Mouse (Mus musculus): ENCODE results near the gene Slc8a1. TPM values are rescaled to one million over a fixed set of nuclear protein-coding genes. Genes with fewer than 3 reads are reported as not detected.

The Slc8a1 gene
- polyA plus RNA-seq, 1 experiment from 2014 or later, result 21.0 TPM

DNA sequence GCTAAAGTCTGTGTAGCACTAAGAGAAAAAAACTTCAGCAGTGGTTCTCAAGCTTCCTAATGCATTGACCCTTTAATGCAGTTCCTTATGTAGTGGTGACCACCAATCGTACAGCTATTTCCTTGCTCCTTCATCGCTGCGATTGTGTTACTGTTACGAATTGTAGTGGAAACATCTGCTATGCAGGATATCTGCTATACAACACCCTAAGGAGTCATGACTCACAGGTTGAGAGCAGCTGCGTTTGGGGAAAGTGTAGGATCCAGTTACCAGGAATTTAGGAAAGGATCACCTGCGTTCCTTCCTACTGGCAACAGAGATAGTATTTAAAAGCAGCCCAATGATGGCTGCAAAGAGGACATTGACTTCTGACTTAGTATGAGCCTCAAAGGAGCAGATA lies 213.4 kb downstream of the Slc8a1 start:
- Histone ChIP-seq H3K36me3 (ENCODE audit: control insufficient read depth, insufficient read depth, low read length) (no peaks in the 10 kb centered on the region), H3K9me3 (ENCODE audit: control insufficient read depth, low read length) (no peaks in the 10 kb centered on the region), H3K27ac (ENCODE audit: low read depth, low read length) (no peak overlapping the region), H3K4me1 (ENCODE audit: control insufficient read depth, insufficient read depth, low read length) (0 out of 2 replicates have a peak, but pooled peaks cover 6% of the 10 kb centered on the region), H3K27me3 (ENCODE audit: control insufficient read depth, insufficient read depth, low read length) (no peaks in the 10 kb centered on the region), H3K9ac (ENCODE audit: low read depth, low read length) (no peak overlapping the region), H3K4me2 (replicated peaks; ENCODE audit: low read depth, low read length) (no peak overlapping the region), H3K4me3 (ENCODE audit: low read length) (no peak overlapping the region)
- ATAC-seq (ENCODE audit: low FRiP score, low TSS enrichment), result no peak
- WGBS, result 64% methylated on average over 6 of the region's 6 CpGs

DNA sequence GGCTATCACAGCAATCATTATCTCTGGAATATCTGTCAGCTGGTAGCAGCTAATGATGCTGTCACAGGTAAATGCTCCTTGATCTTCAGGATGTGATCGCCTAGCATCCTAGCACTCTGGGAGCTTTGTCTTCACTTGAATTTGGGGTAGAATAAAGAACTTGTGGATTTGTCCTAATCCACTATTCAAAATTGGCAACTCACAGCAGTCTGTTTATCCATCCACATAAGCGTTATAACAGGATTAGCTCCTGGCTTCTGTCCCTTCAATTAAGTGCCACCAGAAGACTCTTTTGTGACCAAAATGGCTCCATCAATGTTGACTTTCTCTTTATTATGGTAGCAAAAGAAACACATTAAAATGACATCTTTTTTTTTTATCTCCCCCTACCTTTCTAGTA lies 214.2 kb downstream of the Slc8a1 start:
- no peak for ATAC-seq (ENCODE audit: low FRiP score, low TSS enrichment)
- Histone ChIP-seq H3K9ac (ENCODE audit: low read depth, low read length) (no peak overlapping the region), H3K4me2 (replicated peaks; ENCODE audit: low read depth, low read length) (no peak overlapping the region), H3K36me3 (ENCODE audit: control insufficient read depth, insufficient read depth, low read length) (no peaks in the 10 kb centered on the region), H3K27me3 (ENCODE audit: control insufficient read depth, insufficient read depth, low read length) (no peaks in the 10 kb centered on the region), H3K27ac (ENCODE audit: low read depth, low read length) (no peak overlapping the region), H3K4me3 (ENCODE audit: low read length) (no peak overlapping the region), H3K4me1 (ENCODE audit: control insufficient read depth, insufficient read depth, low read length) (0 out of 2 replicates have a peak, but pooled peaks cover 2% of the 10 kb centered on the region), H3K9me3 (ENCODE audit: control insufficient read depth, low read length) (no peaks in the 10 kb centered on the region)
- WGBS, result 93% methylated on average over 2 of the region's 2 CpGs

DNA sequence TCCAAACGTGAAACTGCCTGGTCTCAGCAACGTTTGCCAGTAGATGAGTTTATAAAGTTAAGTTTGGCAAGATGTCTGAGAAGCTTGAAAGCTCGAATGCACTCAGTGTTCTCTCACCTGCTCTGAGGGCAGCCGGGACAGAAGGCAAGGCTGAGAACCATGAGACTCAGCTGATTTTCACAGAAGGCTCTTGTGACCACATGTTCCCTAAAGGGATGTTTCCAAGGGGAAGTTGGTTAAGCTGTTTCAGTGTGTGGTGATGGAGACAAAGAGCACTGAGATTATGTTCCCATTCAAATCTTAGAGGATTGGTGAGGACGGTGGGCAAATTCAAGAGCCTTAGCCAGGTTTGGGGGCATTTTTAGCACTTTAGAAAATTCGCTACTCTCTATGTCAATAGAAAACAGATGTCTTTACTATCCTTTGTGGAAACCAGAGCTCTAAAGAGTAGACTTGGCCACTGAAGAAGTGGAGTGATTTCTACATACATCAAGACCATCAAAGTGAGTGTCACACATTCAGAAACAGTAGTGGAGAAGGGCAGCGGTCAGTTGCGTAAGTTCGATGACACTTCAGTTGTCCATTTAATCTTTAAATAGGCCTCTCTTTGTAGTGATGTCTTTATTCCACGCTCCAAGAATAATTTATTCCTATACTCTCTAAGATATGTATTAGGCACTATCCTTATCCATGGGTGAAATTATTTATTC lies 219.7 kb downstream of the Slc8a1 start:
- Histone ChIP-seq H3K9me3 (ENCODE audit: control insufficient read depth, low read length) (no peaks in the 10 kb centered on the region), H3K27me3 (ENCODE audit: control insufficient read depth, insufficient read depth, low read length) (no peaks in the 10 kb centered on the region), H3K36me3 (ENCODE audit: control insufficient read depth, insufficient read depth, low read length) (no peaks in the 10 kb centered on the region), H3K27ac (ENCODE audit: low read depth, low read length) (no peak overlapping the region), H3K4me1 (ENCODE audit: control insufficient read depth, insufficient read depth, low read length) (peaks cover 11% of the 10 kb centered on the region), H3K4me3 (ENCODE audit: low read length) (no peak overlapping the region), H3K9ac (ENCODE audit: low read depth, low read length) (no peak overlapping the region), H3K4me2 (replicated peaks; ENCODE audit: low read depth, low read length) (no peak overlapping the region)
- no peak for ATAC-seq (ENCODE audit: low FRiP score, low TSS enrichment)
- WGBS, result 89% methylated on average over 10 of the region's 10 CpGs

DNA sequence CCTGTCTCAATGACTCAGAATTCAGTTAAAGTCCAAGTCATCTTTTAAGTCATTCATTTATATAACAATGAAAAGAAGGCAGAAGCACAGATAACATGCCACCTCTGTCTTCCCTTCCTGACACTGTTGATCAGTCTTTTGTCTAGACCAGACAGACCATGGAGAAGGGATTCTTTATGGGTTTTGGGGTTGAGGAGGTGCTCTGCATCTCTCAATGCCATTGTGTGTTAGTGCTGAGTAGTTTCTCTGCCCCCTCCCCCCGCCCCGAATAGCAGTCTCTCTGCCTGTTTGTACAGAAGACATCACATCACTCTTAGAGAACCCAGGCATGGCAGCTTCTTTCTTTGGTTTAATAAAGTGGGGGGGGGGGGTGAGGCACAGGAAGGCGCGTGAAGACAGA lies 222.0 kb downstream of the Slc8a1 start:
- H3K27ac ChIP-seq (ENCODE audit: low read depth, low read length), result no peak overlapping the region
- H3K4me2 ChIP-seq (replicated peaks; ENCODE audit: low read depth, low read length), result no peak overlapping the region
- H3K9ac ChIP-seq (ENCODE audit: low read depth, low read length), result no peak overlapping the region
- H3K4me3 ChIP-seq (ENCODE audit: low read length), result no peak overlapping the region
- H3K9me3 ChIP-seq (ENCODE audit: control insufficient read depth, low read length), result no peaks in the 10 kb centered on the region
- no peaks in the 10 kb centered on the region for H3K27me3 ChIP-seq (ENCODE audit: control insufficient read depth, insufficient read depth, low read length)
- H3K36me3 ChIP-seq (ENCODE audit: control insufficient read depth, insufficient read depth, low read length), result no peaks in the 10 kb centered on the region
- H3K4me1 ChIP-seq (ENCODE audit: control insufficient read depth, insufficient read depth, low read length), result peaks cover 12% of the 10 kb centered on the region
- no peak for ATAC-seq (ENCODE audit: low FRiP score, low TSS enrichment)
- 91% methylated on average over 4 of the region's 4 CpGs for WGBS

DNA sequence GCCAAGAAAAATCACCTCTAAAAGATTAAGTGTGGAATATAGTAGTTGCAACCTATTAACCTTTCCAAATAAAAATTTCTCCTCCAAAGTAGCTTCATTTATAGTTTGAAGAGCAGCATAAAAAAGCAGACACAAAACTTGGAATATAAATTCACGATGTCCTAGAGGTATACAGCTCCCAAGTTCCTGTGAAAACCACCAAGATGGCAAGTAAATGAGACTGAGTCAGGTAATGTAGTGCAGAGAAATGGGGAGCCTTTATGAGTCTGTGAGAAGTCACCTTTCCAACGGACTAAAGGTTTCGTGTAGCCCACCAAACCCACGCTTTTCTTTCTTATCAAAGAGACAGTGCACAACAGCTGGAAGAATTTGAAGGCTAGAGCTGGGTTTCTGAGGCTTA lies 224.2 kb downstream of the Slc8a1 start:
- no peak overlapping the region for H3K4me2 ChIP-seq (replicated peaks; ENCODE audit: low read depth, low read length)
- H3K36me3 ChIP-seq (ENCODE audit: control insufficient read depth, insufficient read depth, low read length), result no peaks in the 10 kb centered on the region
- H3K27ac ChIP-seq (ENCODE audit: low read depth, low read length), result no peak overlapping the region
- no peaks in the 10 kb centered on the region for H3K9me3 ChIP-seq (ENCODE audit: control insufficient read depth, low read length)
- WGBS, result 68% methylated on average over 4 of the region's 4 CpGs
- no peak for ATAC-seq (ENCODE audit: low FRiP score, low TSS enrichment)
- H3K4me3 ChIP-seq (ENCODE audit: low read length), result no peak overlapping the region
- peaks cover 12% of the 10 kb centered on the region for H3K4me1 ChIP-seq (ENCODE audit: control insufficient read depth, insufficient read depth, low read length)
- H3K9ac ChIP-seq (ENCODE audit: low read depth, low read length), result no peak overlapping the region
- H3K27me3 ChIP-seq (ENCODE audit: control insufficient read depth, insufficient read depth, low read length), result no peaks in the 10 kb centered on the region

DNA sequence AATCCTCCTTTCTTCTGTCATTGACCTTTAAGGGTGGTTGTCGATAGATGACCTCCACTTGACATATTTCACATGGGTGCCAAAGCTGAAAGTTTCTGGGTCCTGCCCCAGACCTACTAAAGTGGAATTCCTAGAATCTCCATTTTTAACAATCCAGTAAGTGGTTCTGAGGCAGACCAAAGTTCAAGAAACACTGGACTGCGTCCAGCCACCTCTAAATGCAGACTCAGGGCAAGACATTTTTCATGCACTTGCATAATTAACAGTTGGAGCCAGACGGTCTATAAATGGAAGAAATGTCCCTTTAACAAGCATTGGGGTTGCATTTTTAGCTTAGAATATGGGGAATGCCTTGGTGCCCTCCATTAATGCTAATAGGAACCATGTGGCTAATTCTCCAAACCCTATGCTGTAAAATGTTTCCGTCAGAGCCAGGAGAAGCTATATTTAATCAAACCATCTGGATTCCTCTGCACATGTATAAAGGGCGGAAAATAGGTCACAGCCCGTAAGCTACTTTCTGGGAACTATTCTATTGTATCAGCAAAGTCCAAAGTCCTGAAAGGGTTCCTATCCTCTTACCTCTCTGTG lies 224.7 kb downstream of the Slc8a1 start:
- WGBS, result 65% methylated on average over 6 of the region's 6 CpGs

DNA sequence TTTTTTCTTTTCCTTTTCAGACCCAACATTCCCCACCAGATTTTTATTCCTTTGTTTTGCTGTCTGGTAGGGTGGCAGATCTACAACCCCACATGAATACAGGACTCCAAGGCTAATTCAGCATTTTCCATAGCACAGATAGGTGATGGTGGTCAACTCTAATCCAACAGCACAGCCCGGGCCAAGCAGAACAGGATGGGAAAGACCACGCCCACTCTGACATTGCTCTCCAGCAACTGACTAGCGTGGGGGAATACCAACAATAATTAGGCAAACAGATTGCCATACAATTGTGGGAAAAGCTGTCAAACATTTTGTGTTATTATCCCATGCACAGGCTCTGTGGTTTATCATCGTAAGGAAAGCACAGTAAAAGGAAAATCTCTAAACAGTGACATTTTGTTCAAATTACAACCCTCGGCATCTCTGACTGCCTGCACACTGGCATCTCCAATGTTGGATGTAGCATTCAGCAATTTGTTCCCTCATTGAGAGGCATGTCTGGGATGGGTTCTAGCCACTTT lies 233.0 kb downstream of the Slc8a1 start:
- WGBS, result 90% methylated on average over 5 of the region's 5 CpGs
- Histone ChIP-seq H3K27ac (ENCODE audit: low read depth, low read length) (no peak overlapping the region), H3K9me3 (ENCODE audit: control insufficient read depth, low read length) (no peaks in the 10 kb centered on the region), H3K4me3 (ENCODE audit: low read length) (no peak overlapping the region), H3K4me2 (replicated peaks; ENCODE audit: low read depth, low read length) (no peak overlapping the region), H3K9ac (ENCODE audit: low read depth, low read length) (no peak overlapping the region), H3K4me1 (ENCODE audit: control insufficient read depth, insufficient read depth, low read length) (no peaks in the 10 kb centered on the region), H3K27me3 (ENCODE audit: control insufficient read depth, insufficient read depth, low read length) (no peaks in the 10 kb centered on the region), H3K36me3 (ENCODE audit: control insufficient read depth, insufficient read depth, low read length) (no peaks in the 10 kb centered on the region)
- no peak for ATAC-seq (ENCODE audit: low FRiP score, low TSS enrichment)

More for the DNA sequence above, 224.7 kb downstream of the Slc8a1 start:
- Histone ChIP-seq H3K27me3 (ENCODE audit: control insufficient read depth, insufficient read depth, low read length) (no peaks in the 10 kb centered on the region), H3K9ac (ENCODE audit: low read depth, low read length) (no peak overlapping the region), H3K27ac (ENCODE audit: low read depth, low read length) (no peak overlapping the region), H3K36me3 (ENCODE audit: control insufficient read depth, insufficient read depth, low read length) (no peaks in the 10 kb centered on the region), H3K4me2 (replicated peaks; ENCODE audit: low read depth, low read length) (no peak overlapping the region), H3K9me3 (ENCODE audit: control insufficient read depth, low read length) (no peaks in the 10 kb centered on the region), H3K4me1 (ENCODE audit: control insufficient read depth, insufficient read depth, low read length) (peaks cover 12% of the 10 kb centered on the region), H3K4me3 (ENCODE audit: low read length) (no peak overlapping the region)
- no peak for ATAC-seq (ENCODE audit: low FRiP score, low TSS enrichment)

DNA sequence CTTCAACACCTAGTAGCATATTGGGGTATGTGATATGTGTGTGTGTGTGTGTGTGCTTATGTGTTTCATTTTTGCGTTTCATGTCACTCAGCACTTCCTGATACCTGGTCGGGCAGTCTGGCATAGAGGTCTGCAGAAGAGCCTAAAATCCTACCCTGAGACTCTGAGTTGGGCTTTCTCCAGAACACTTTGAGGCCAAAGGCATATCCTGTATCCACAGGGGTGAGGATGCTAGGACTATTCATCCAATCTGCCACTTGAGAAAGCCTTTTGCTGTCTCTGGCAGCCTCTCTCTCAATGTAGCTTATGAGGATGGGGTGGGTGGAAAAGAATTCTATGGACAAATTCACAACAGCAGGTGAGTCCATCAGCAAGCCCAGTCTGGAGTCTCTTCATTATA lies 234.1 kb downstream of the Slc8a1 start:
- Histone ChIP-seq H3K9me3 (ENCODE audit: control insufficient read depth, low read length) (no peaks in the 10 kb centered on the region), H3K4me2 (replicated peaks; ENCODE audit: low read depth, low read length) (no peak overlapping the region), H3K4me3 (ENCODE audit: low read length) (no peak overlapping the region), H3K9ac (ENCODE audit: low read depth, low read length) (no peak overlapping the region), H3K36me3 (ENCODE audit: control insufficient read depth, insufficient read depth, low read length) (no peaks in the 10 kb centered on the region), H3K4me1 (ENCODE audit: control insufficient read depth, insufficient read depth, low read length) (no peaks in the 10 kb centered on the region), H3K27me3 (ENCODE audit: control insufficient read depth, insufficient read depth, low read length) (no peaks in the 10 kb centered on the region), H3K27ac (ENCODE audit: low read depth, low read length) (no peak overlapping the region)
- 95% methylated on average over 2 of the region's 2 CpGs for WGBS
- no peak for ATAC-seq (ENCODE audit: low FRiP score, low TSS enrichment)

DNA sequence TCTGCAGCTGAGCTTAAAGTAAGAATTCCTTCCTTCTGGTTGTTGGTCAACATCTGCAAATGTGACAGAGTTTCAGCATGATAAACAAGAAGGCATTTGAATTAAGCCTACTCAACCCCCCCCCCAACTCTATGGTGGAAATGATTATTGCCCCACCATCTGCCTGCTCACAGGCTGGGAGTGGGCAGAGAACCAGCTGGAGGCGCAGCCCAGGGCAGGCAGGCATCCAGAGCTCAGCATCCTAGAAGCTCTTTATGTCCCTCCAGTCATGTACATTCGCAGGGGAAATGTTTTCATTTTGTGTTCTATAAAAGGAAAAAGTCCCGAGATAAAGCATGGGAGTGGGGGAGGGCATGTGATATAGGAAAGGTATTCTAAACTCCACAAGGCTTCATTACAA lies 235.4 kb downstream of the Slc8a1 start:
- WGBS, result 72% methylated on average over 3 of the region's 3 CpGs
- H3K4me2 ChIP-seq (replicated peaks; ENCODE audit: low read depth, low read length), result no peak overlapping the region

More for the DNA sequence above, 235.4 kb downstream of the Slc8a1 start:
- no peak overlapping the region for H3K4me3 ChIP-seq (ENCODE audit: low read length)
- no peaks in the 10 kb centered on the region for H3K27me3 ChIP-seq (ENCODE audit: control insufficient read depth, insufficient read depth, low read length)
- no peaks in the 10 kb centered on the region for H3K9me3 ChIP-seq (ENCODE audit: control insufficient read depth, low read length)
- no peak overlapping the region for H3K27ac ChIP-seq (ENCODE audit: low read depth, low read length)
- H3K9ac ChIP-seq (ENCODE audit: low read depth, low read length), result no peak overlapping the region
- H3K36me3 ChIP-seq (ENCODE audit: control insufficient read depth, insufficient read depth, low read length), result no peaks in the 10 kb centered on the region
- no peaks in the 10 kb centered on the region for H3K4me1 ChIP-seq (ENCODE audit: control insufficient read depth, insufficient read depth, low read length)
- ATAC-seq (ENCODE audit: low FRiP score, low TSS enrichment), result no peak
